Mouse (Mus musculus) midbrain, embryonic 13.5 days (tissue): ENCODE measurements around the gene Rbfox2. TPM values are rescaled to one million over a fixed set of nuclear protein-coding genes. Genes with fewer than 3 reads are reported as not detected.

Experiments used
- ATAC-seq: fragments of 200-750 bp; cut with Nextera tagmentation; 2 replicates; pipeline ENCODE4 v1.8.0; 2017; ENCODE audit warnings: mild to moderate bottlenecking, moderate TSS enrichment, moderate library complexity
- H3K27ac ChIP-seq: fragments of 300-500 bp; sonication (generic); 2 replicates; pipeline ENCODE4 v1.5.1; 2015; ENCODE audit warnings: inconsistent platforms, mild to moderate bottlenecking, moderate library complexity
- H3K27me3 ChIP-seq: fragments of 300-500 bp; sonication (generic); 2 replicates; pipeline ENCODE4 v1.6.1; 2015; ENCODE audit warnings: mild to moderate bottlenecking, inconsistent platforms
- H3K36me3 ChIP-seq: fragments of 300-500 bp; sonication (generic); 2 replicates; pipeline ENCODE4 v1.6.1; 2015; ENCODE audit warnings: mild to moderate bottlenecking, inconsistent platforms
- H3K4me1 ChIP-seq: fragments of 300-500 bp; sonication (generic); replicated peaks from 2 replicates; pipeline ENCODE4 v1.6.1; 2015; ENCODE audit warnings: inconsistent platforms
- H3K4me2 ChIP-seq: fragments of 300-500 bp; sonication (generic); replicated peaks from 2 replicates; pipeline ENCODE4 v1.6.1; 2015; ENCODE audit warnings: moderate library complexity, mild to moderate bottlenecking, inconsistent platforms
- H3K4me3 ChIP-seq: fragments of 300-500 bp; sonication (generic); replicated peaks from 2 replicates; pipeline ENCODE4 v1.5.1; 2015; ENCODE audit warnings: mild to moderate bottlenecking, inconsistent platforms
- H3K9ac ChIP-seq: fragments of 300-500 bp; sonication (generic); replicated peaks from 2 replicates; pipeline ENCODE4 v1.6.1; 2015; ENCODE audit warnings: mild to moderate bottlenecking, inconsistent platforms
- H3K9me3 ChIP-seq: fragments of 300-500 bp; sonication (generic); 2 replicates; pipeline ENCODE4 v1.6.1; 2016; ENCODE audit warnings: mild to moderate bottlenecking, inconsistent platforms
- WGBS: fragments of 180-500 bp; shearing (Covaris S2); methylation state at CpG from one replicate; pipeline ENCODE4 v1.1.7; 2015; 5-methylcytosine and 5-hydroxymethylcytosine counted together
- polyA plus RNA-seq: library from polyadenylated mRNA; unstranded; fragments of >200 nt; fragmentation: Nextera tagmentation; extraction: Ambion mirVana; gene quantifications from 2 replicates; pipeline ENCODE4 v1.2.1, GENCODE M21; 2015

Rbfox2 gene
- polyA plus RNA-seq, 1 experiment from 2014 or later = 154 TPM

- H3K9me3 ChIP-seq = no peaks in the 10 kb centered on the region
- H3K9ac ChIP-seq = no peak overlapping the region
- peaks cover 8% of the 10 kb centered on the region for H3K4me1 ChIP-seq
- ATAC-seq = no peak
- H3K27me3 ChIP-seq = no peaks in the 10 kb centered on the region
- H3K36me3 ChIP-seq = peaks cover 29% of the 10 kb centered on the region
- no peak overlapping the region for H3K4me3 ChIP-seq
- no peak overlapping the region for H3K27ac ChIP-seq
- H3K4me2 ChIP-seq = no peak overlapping the region
- 65% methylated on average over 10 of the region's 10 CpGs for WGBS
Measured at GRCm38 (mm10) chr15:77104349-77105158, 202.2 kb downstream of the Rbfox2 start.

GRCm38 (mm10) chr15:77102685-77103084 lies 204.1 kb downstream of the Rbfox2 start:
- H3K4me3 ChIP-seq = no peak overlapping the region

GRCm38 (mm10) chr15:77099756-77100155 lies 207.0 kb downstream of the Rbfox2 start:
- H3K4me1 ChIP-seq = peaks cover 1% of the 10 kb centered on the region
- ATAC-seq = no peak
- no peak overlapping the region for H3K4me3 ChIP-seq
- peaks cover 55% of the 10 kb centered on the region for H3K36me3 ChIP-seq
- no peaks in the 10 kb centered on the region for H3K9me3 ChIP-seq
- no peak overlapping the region for H3K9ac ChIP-seq
- H3K27ac ChIP-seq = no peak overlapping the region
- 82% methylated on average over 3 of the region's 3 CpGs for WGBS
- H3K27me3 ChIP-seq = no peaks in the 10 kb centered on the region
- H3K4me2 ChIP-seq = no peak overlapping the region

More at GRCm38 (mm10) chr15:77102685-77103084, 204.1 kb downstream of the Rbfox2 start:
- no peak for ATAC-seq
- Histone ChIP-seq H3K4me1 (peaks cover 8% of the 10 kb centered on the region), H3K9me3 (no peaks in the 10 kb centered on the region), H3K4me2 (no peak overlapping the region), H3K27ac (no peak overlapping the region), H3K9ac (no peak overlapping the region), H3K27me3 (no peaks in the 10 kb centered on the region), H3K36me3 (peaks cover 40% of the 10 kb centered on the region)
- WGBS = 74% methylated on average over 5 of the region's 5 CpGs

GRCm38 (mm10) chr15:77097358-77097757 lies 209.4 kb downstream of the Rbfox2 start:
- WGBS = 90% methylated on average over 6 of the region's 6 CpGs
- Histone ChIP-seq H3K27ac (no peak overlapping the region), H3K27me3 (no peaks in the 10 kb centered on the region), H3K4me1 (no peaks in the 10 kb centered on the region), H3K9me3 (no peaks in the 10 kb centered on the region), H3K4me3 (no peak overlapping the region), H3K4me2 (no peak overlapping the region), H3K9ac (no peak overlapping the region), H3K36me3 (peaks cover 72% of the 10 kb centered on the region)
- no peak for ATAC-seq

GRCm38 (mm10) chr15:77095216-77095615 lies 211.6 kb downstream of the Rbfox2 start:
- no peaks in the 10 kb centered on the region for H3K9me3 ChIP-seq
- no peak for ATAC-seq
- no peak overlapping the region for H3K4me2 ChIP-seq
- H3K9ac ChIP-seq = no peak overlapping the region
- peaks cover 74% of the 10 kb centered on the region for H3K36me3 ChIP-seq
- WGBS = 97% methylated on average over 1 of the region's 1 CpGs
- H3K27ac ChIP-seq = no peak overlapping the region
- peaks cover 6% of the 10 kb centered on the region; the same call in 1 of the 2 replicates for H3K4me1 ChIP-seq
- H3K4me3 ChIP-seq = no peak overlapping the region
- no peaks in the 10 kb centered on the region for H3K27me3 ChIP-seq

GRCm38 (mm10) chr15:77094431-77094830 lies 212.4 kb downstream of the Rbfox2 start:
- H3K27me3 ChIP-seq = no peaks in the 10 kb centered on the region
- no peak overlapping the region for H3K27ac ChIP-seq
- 95% methylated on average over 13 of the region's 13 CpGs for WGBS
- H3K36me3 ChIP-seq = peaks cover 69% of the 10 kb centered on the region
- H3K9me3 ChIP-seq = no peaks in the 10 kb centered on the region
- H3K4me1 ChIP-seq = peaks cover 13% of the 10 kb centered on the region
- no peak for ATAC-seq
- H3K4me3 ChIP-seq = no peak overlapping the region
- no peak overlapping the region for H3K9ac ChIP-seq
- no peak overlapping the region for H3K4me2 ChIP-seq

- H3K9me3 ChIP-seq = no peaks in the 10 kb centered on the region
- H3K36me3 ChIP-seq = peaks cover 67% of the 10 kb centered on the region
- no peaks in the 10 kb centered on the region for H3K27me3 ChIP-seq
- H3K9ac ChIP-seq = peak overlapping the region; percentile 20; the same call in 1 of the 2 replicates
- H3K4me3 ChIP-seq = no peak overlapping the region
- H3K4me2 ChIP-seq = no peak overlapping the region
- 83% methylated on average over 4 of the region's 4 CpGs for WGBS
- peaks cover 16% of the 10 kb centered on the region for H3K4me1 ChIP-seq
- ATAC-seq = no peak
- no peak overlapping the region for H3K27ac ChIP-seq
Measured at GRCm38 (mm10) chr15:77091394-77091793, 215.4 kb downstream of the Rbfox2 start.

GRCm38 (mm10) chr15:77090531-77090930 lies 216.3 kb downstream of the Rbfox2 start:
- Histone ChIP-seq H3K9me3 (no peaks in the 10 kb centered on the region), H3K4me2 (no peak overlapping the region), H3K9ac (no peak overlapping the region), H3K27ac (no peak overlapping the region), H3K4me1 (peaks cover 16% of the 10 kb centered on the region), H3K4me3 (no peak overlapping the region), H3K27me3 (no peaks in the 10 kb centered on the region), H3K36me3 (peaks cover 66% of the 10 kb centered on the region)
- ATAC-seq = no peak
- 89% methylated on average over 5 of the region's 5 CpGs for WGBS

- 65% methylated on average over 11 of the region's 11 CpGs for WGBS
- no peak for ATAC-seq
- Histone ChIP-seq H3K4me1 (peaks cover 16% of the 10 kb centered on the region), H3K36me3 (peaks cover 75% of the 10 kb centered on the region), H3K4me2 (no peak overlapping the region), H3K27ac (0 out of 2 replicates have a peak overlapping the region, but pooled peaks have one; percentile 9), H3K27me3 (no peaks in the 10 kb centered on the region), H3K4me3 (no peak overlapping the region), H3K9ac (no peak overlapping the region), H3K9me3 (no peaks in the 10 kb centered on the region)
Measured at GRCm38 (mm10) chr15:77089249-77089648, 217.6 kb downstream of the Rbfox2 start.

- Histone ChIP-seq H3K36me3 (peaks cover 78% of the 10 kb centered on the region), H3K9me3 (no peaks in the 10 kb centered on the region), H3K27ac (no peak overlapping the region), H3K9ac (no peak overlapping the region), H3K4me1 (peaks cover 16% of the 10 kb centered on the region), H3K27me3 (no peaks in the 10 kb centered on the region), H3K4me3 (no peak overlapping the region), H3K4me2 (no peak overlapping the region)
- ATAC-seq = no peak
- 91% methylated on average over 1 of the region's 1 CpGs for WGBS
Measured at GRCm38 (mm10) chr15:77086488-77086887, 220.3 kb downstream of the Rbfox2 start.

GRCm38 (mm10) chr15:77085818-77086217 lies 221.0 kb downstream of the Rbfox2 start:
- no peaks in the 10 kb centered on the region for H3K27me3 ChIP-seq
- H3K4me3 ChIP-seq = no peak overlapping the region
- no peak overlapping the region for H3K27ac ChIP-seq
- 95% methylated on average over 7 of the region's 7 CpGs for WGBS
- no peak overlapping the region for H3K9ac ChIP-seq
- no peak for ATAC-seq
- no peak overlapping the region for H3K4me2 ChIP-seq
- H3K4me1 ChIP-seq = peaks cover 14% of the 10 kb centered on the region
- no peaks in the 10 kb centered on the region for H3K9me3 ChIP-seq
- H3K36me3 ChIP-seq = peaks cover 79% of the 10 kb centered on the region

GRCm38 (mm10) chr15:77081454-77081853 lies 225.3 kb downstream of the Rbfox2 start:
- H3K36me3 ChIP-seq = peaks cover 89% of the 10 kb centered on the region
- WGBS = 85% methylated on average over 5 of the region's 5 CpGs
- no peak overlapping the region; the same call in 1 of the 2 replicates for H3K27ac ChIP-seq

More at GRCm38 (mm10) chr15:77081454-77081853, 225.3 kb downstream of the Rbfox2 start:
- Histone ChIP-seq H3K4me1 (peaks cover 3% of the 10 kb centered on the region), H3K27me3 (no peaks in the 10 kb centered on the region), H3K4me3 (no peak overlapping the region), H3K4me2 (no peak overlapping the region), H3K9ac (no peak overlapping the region), H3K9me3 (no peaks in the 10 kb centered on the region)
- ATAC-seq = no peak
